Mouse (Mus musculus): ENCODE measurements around the gene Hspa1b. TPM values are rescaled to one million over a fixed set of nuclear protein-coding genes. Genes with fewer than 3 reads are reported as not detected.
"Not testable (repeated sequence)": the region's sequence is repeated elsewhere in the genome, so short reads cannot be mapped to it uniquely, and the experiment has no call there.

Hspa1b gene
- polyA plus RNA-seq, 1 experiment from 2014 or later, result not detected

DNA sequence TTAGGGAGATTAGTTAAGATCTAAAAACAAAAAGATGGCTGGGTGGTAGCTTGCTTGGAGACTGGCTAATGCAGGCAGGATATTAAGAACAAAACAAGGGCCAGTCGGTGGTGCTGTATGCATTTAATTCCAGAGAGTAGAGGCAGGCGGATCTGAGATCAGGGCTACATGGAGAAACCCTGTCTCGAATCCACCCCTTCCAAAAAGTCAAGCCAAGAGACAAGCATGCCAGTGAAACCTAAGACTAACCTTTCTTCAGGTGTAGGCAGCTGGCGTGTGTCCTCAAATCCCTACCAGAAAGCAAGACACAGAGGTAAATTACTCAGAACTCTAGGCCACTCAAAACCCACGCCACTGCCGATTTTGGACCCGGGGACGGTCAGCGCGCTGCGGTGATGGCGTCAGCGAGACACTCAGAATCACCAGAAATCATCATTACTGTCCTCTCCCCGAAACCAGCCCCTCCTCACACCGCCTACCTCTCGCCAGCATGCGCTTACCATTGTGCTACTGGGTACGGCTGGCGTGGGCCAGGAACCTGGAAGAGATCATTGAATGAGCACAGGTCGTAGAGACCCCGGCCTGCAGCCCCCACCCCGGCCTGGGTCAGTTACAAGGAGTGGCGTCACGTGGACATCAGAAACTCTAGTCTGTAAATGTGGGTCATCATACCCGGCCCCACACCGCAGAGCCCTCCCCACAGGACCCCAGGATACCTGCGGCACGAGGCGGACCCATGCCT lies 7.2 kb downstream of the Hspa1b start:
- peak overlapping the region; percentile 97 for H3K9ac ChIP-seq (replicated peaks)
- H3K9me3 ChIP-seq, result no peaks in the 10 kb centered on the region
- peak overlapping the region; percentile 80 for H3K4me3 ChIP-seq
- H3K27me3 ChIP-seq, result peaks cover 19% of the 10 kb centered on the region
- under 1% methylated on average over 29 of the region's 29 CpGs for WGBS
- peaks cover 18% of the 10 kb centered on the region for H3K36me3 ChIP-seq
- ATAC-seq (ENCODE audit: low FRiP score, low read depth), result no peak; the same call in none of the 2 replicates
- peak overlapping the region; percentile 70 for H3K4me2 ChIP-seq (replicated peaks)
- H3K4me1 ChIP-seq, result peaks cover 10% of the 10 kb centered on the region
- peak overlapping the region; percentile 88 for H3K27ac ChIP-seq (replicated peaks)

DNA sequence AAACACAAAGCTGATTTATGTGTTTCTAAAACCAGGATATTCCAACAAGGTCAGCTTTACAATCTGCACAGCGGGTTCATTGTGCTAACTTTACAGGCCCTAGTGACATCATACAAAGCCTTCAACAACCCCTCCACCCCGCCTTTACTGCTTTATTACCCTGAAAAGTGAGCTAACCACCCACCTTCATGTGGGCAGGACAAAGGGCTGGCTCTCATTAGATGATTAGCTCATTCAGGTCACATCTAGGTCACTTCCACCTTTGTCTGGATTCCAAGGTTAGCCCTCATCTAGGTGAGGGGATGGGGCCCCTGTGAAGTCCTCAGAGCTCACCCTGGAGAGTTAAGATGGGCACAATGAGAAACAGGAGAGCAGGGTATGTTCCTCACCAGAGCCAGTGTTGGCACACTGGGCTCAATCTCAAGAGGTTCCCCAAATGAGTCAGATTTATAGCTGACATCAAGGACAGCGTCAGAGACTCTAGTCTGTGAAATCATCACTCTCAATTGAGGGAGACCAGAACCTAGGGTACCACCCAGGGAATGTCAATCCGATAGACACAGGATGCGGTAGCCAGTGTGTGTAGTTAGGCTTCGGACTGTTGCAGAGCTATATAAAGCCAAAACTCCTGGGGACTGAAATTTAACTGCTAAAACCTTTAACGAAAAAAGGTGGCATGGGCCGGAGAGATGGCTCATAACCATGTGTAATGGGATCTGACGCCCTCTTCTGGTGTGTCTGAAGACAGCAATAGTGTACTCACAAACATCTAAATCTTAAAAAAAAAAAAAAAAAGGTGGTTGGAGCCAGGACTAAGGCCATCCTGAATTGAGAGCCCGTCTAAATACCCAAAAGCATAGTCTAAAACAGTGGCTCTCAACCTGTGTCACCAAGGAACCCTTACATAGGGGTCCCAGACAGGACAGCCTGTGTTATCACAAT lies 8.3 kb downstream of the Hspa1b start:
- peak overlapping the region; percentile 88 for H3K27ac ChIP-seq (replicated peaks)
- WGBS, result 32% methylated on average over 10 of the region's 10 CpGs
- peak overlapping the region; percentile 70 for H3K4me2 ChIP-seq (replicated peaks)
- peak overlapping the region; percentile 80 for H3K4me3 ChIP-seq
- ATAC-seq (ENCODE audit: low FRiP score, low read depth), result no peak
- peaks cover 15% of the 10 kb centered on the region for H3K27me3 ChIP-seq
- H3K36me3 ChIP-seq, result peaks cover 18% of the 10 kb centered on the region
- H3K9ac ChIP-seq (replicated peaks), result peak overlapping the region; percentile 97
- no peaks in the 10 kb centered on the region for H3K9me3 ChIP-seq
- peaks cover 10% of the 10 kb centered on the region for H3K4me1 ChIP-seq

DNA sequence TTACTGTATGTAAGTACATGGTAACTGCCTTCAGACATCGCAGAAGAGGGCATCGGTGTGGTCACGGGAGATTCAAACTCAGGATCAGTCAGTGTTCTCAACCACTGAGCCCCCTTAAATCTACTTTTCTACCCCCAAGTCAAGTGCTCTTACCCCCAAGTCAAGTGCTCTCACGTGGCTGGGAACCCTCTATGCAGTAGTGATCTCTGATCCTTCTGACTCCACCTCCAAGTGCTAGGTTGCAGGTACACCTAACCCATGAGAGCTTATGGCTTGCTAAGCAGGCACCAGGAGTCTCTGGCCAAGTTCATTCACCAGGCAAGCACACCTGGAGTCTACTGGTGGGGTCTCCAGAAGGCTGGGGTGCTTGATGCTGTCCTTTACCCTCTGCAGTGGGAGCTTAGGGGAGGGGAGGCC lies 9.5 kb downstream of the Hspa1b start:
- 20% methylated on average over 4 of the region's 4 CpGs for WGBS
- peak overlapping the region; percentile 60; the same call in 1 of the 2 replicates for H3K27ac ChIP-seq (replicated peaks)
- H3K4me1 ChIP-seq, result peaks cover 10% of the 10 kb centered on the region
- H3K36me3 ChIP-seq, result peaks cover 18% of the 10 kb centered on the region
- H3K9ac ChIP-seq (replicated peaks), result no peak overlapping the region
- 0 out of 2 replicates have a peak overlapping the region, but pooled peaks have one; percentile 5 for H3K4me2 ChIP-seq (replicated peaks)
- H3K9me3 ChIP-seq, result no peaks in the 10 kb centered on the region
- no peak for ATAC-seq (ENCODE audit: low FRiP score, low read depth)
- H3K4me3 ChIP-seq, result no peak overlapping the region
- peaks cover 3% of the 10 kb centered on the region; the same call in 1 of the 2 replicates for H3K27me3 ChIP-seq

DNA sequence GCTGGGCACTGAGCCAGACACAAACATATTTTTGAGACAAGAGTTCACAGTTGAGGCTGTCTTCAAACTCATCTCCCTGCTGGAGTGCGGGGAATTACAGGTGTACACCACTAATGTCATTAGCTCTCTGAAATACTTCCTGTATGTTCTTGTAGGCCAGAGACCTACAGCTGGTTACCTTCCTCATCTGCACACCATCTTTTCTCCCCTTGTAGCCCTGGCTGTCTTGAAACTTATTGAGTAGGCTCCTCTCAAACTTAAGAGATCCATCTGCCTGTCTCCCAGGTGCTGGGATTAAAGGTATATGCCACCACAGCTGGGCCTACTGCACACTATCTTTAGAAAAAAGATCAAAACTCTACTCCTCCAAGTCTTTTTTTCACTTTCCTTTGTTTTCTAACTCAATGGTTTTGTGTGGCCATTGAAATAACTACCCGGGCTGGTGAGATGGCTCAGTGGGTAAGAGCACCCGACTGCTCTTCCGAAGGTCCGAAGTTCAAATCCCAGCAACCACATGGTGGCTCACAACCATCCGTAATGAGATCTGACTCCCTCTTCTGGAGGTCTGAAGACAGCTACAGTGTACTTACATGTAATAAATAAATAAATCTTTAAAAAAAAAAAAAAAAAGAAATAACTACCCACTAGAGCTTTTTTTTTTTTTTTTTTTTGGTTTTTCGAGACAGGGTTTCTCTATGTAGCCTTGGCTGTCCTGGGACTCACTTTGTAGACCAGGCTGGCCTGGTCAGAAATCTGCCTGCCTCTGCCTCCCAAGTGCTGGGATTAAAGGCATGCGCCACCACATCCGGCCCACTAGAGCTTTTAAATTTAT lies 10.1 kb downstream of the Hspa1b start:
- H3K36me3 ChIP-seq, result peaks cover 18% of the 10 kb centered on the region
- H3K27ac ChIP-seq (replicated peaks); H3K4me2 ChIP-seq (replicated peaks); H3K27me3 ChIP-seq; H3K9ac ChIP-seq (replicated peaks); H3K4me1 ChIP-seq; H3K4me3 ChIP-seq; ATAC-seq (ENCODE audit: low FRiP score, low read depth); H3K9me3 ChIP-seq: not testable (repeated sequence)
- WGBS, result 62% methylated on average over 9 of the region's 9 CpGs

DNA sequence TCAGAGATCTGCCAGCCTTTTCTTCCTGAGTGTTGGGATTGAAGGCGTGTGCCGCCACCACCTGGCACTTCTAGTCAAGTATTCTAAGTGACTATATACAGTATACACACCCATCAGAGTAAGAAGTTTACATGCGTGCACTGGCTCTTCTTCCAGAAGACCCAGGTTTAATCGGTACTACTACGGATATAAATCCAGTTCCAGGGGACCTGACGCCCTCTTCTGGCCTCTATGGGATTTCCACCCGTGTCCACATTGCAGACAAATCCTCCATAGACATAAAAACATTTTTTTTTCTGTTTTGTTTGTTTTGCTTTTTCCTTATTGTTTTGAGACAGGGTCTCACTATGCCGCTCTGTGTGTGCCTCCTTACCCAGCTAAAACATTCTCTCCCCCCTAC lies 11.4 kb downstream of the Hspa1b start:
- H3K27me3 ChIP-seq, result no peaks in the 10 kb centered on the region
- no peak overlapping the region for H3K27ac ChIP-seq (replicated peaks)
- ATAC-seq (ENCODE audit: low FRiP score, low read depth), result no peak
- H3K4me2 ChIP-seq (replicated peaks), result no peak overlapping the region
- no peak overlapping the region for H3K9ac ChIP-seq (replicated peaks)
- H3K36me3 ChIP-seq, result peaks cover 18% of the 10 kb centered on the region
- no peaks in the 10 kb centered on the region for H3K9me3 ChIP-seq
- WGBS, result 33% methylated on average over 8 of the region's 8 CpGs
- H3K4me1 ChIP-seq, result peaks cover 10% of the 10 kb centered on the region
- no peak overlapping the region for H3K4me3 ChIP-seq

DNA sequence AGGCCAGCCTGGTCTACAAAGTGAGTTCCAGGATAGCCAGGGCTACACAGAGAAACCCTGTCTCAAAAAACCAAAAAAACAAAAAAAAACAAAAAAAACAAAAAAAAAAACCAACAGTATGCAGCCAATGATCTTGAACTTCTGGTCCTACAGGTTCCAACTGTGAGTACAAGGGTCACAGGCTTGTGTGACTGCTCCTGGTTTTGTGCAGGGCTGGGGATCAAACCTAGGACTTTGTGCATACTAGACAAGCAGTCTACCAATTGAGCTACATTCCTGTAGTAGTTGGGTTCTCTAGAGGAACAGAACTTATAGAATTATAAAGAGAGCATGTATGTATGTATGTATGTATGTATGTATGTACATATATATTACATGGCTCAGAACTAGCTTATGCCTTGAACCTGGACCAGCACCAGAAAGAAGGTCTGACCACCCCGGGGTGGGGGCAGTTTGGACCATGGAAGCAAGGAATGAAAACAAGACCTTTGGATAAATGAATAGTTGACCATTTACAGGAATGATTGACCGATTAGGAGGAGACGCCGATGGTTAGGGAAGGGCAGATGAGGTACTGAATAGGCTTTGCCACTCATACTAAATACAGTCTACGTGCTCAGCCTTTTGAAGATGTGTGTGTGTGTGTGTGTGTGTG lies 12.4 kb downstream of the Hspa1b start:
- Histone ChIP-seq H3K4me3 (no peak overlapping the region), H3K27me3 (no peaks in the 10 kb centered on the region), H3K36me3 (peaks cover 18% of the 10 kb centered on the region), H3K4me1 (peaks cover 13% of the 10 kb centered on the region), H3K9ac (replicated peaks) (no peak overlapping the region), H3K27ac (replicated peaks) (no peak overlapping the region), H3K9me3 (no peaks in the 10 kb centered on the region), H3K4me2 (replicated peaks) (no peak overlapping the region)
- WGBS, result 89% methylated on average over 5 of the region's 5 CpGs
- ATAC-seq (ENCODE audit: low FRiP score, low read depth), result no peak

DNA sequence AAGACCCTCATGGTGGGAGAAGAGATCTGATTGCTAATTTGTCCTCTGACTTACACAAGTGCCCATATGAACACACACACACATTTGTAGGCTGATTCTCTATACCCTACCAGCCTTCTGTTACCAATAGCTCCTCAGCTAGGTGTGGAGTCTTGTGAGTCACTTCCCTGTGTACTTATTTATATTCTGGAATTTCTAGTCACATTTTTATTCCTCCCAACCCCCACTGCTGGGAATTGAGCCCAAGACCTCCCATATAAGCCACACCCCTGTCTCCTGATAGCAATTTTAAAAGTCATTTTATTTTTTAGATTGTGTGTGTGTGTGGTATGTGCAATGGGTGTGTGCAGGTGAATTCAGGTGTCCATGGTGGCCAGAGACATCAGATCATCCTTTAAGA lies 14.7 kb downstream of the Hspa1b start:
- H3K27me3 ChIP-seq, result no peaks in the 10 kb centered on the region
- no peak overlapping the region for H3K4me3 ChIP-seq
- no peak overlapping the region for H3K4me2 ChIP-seq (replicated peaks)
- peaks cover 1% of the 10 kb centered on the region for H3K36me3 ChIP-seq
- no peak for ATAC-seq (ENCODE audit: low FRiP score, low read depth)
- H3K27ac ChIP-seq (replicated peaks), result no peak overlapping the region
- no peak overlapping the region for H3K9ac ChIP-seq (replicated peaks)
- H3K9me3 ChIP-seq, result no peaks in the 10 kb centered on the region
- peaks cover 5% of the 10 kb centered on the region for H3K4me1 ChIP-seq

DNA sequence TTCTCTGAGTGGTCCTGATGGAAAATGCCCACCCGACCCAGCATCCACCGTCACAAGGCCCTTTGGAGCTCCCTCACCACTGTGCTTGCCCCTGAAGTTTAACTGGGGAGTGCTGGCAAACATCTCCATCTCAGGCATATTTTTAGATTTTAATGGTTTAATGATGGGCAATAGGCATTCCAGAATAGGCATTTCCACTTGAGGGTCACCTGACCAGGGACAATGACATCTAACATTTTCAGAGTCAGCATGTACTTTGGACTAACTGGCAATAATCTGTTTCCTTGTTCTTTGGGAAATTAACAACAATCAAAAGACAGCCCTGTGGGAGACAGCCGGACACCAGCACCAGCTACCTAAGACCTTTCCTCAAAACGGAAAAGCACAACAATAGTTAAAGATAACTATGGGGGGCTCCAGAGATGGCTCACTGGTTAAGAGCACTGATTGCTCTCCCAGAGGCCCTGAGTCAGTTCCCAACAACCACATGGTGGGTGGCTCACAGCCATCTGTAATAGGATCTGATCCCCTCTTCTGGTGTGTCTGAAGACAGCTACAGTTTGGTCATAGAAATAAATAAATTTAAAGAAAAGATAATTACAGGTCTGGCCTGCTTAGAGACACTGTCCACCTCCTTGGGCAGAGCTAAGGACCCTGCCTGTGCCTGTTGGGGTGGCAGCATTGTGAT lies 15.8 kb downstream of the Hspa1b start:
- Histone ChIP-seq H3K4me2 (replicated peaks) (no peak overlapping the region), H3K4me3 (no peak overlapping the region), H3K27me3 (no peaks in the 10 kb centered on the region), H3K36me3 (no peaks in the 10 kb centered on the region), H3K27ac (replicated peaks) (no peak overlapping the region), H3K9ac (replicated peaks) (no peak overlapping the region), H3K4me1 (peaks cover 5% of the 10 kb centered on the region), H3K9me3 (no peaks in the 10 kb centered on the region)
- no peak for ATAC-seq (ENCODE audit: low FRiP score, low read depth)
- 89% methylated on average over 4 of the region's 4 CpGs for WGBS

DNA sequence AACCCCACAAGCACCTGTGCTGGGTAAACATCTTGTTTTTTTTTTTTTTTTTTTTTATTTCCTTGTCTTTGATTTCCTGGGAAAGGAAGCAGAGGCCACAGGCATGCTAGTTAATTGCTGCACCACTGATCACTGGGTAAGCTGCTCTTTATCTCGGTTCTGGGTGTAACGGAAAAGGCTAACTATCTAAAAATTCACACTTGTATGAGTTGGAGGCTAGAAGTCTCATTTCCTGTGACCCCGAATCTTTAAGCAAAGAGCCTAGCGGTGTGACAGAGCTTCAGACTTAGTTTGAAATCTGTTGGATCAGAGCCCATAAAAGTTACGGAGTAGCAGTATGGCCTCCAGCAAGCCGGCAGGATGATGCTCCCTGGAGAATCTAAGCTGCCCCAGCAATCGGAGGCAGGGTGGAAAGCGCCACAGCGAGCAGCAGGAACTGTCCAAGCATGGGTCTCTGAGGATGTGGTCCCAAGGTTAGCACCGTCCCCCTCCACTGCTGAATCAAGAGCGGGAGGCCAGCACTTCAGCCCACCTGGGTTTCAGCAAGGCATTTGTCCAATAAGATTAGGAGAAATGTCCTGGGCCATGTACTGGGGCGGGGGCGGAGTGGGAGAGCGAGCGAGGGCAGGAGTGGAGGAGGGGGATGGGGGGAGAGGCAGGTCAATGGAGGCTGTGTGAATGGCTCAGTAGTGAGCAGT lies 17.5 kb downstream of the Hspa1b start:
- Histone ChIP-seq H3K9ac (replicated peaks) (peak overlapping the region; percentile 37), H3K27ac (replicated peaks) (0 out of 2 replicates have a peak overlapping the region, but pooled peaks have one; percentile 35), H3K4me1 (peaks cover 5% of the 10 kb centered on the region), H3K4me3 (peak overlapping the region; percentile 27), H3K36me3 (no peaks in the 10 kb centered on the region), H3K9me3 (no peaks in the 10 kb centered on the region), H3K4me2 (replicated peaks) (peak overlapping the region; percentile 46), H3K27me3 (no peaks in the 10 kb centered on the region)
- 7% methylated on average over 15 of the region's 15 CpGs for WGBS
- ATAC-seq (ENCODE audit: low FRiP score, low read depth), result no peak

DNA sequence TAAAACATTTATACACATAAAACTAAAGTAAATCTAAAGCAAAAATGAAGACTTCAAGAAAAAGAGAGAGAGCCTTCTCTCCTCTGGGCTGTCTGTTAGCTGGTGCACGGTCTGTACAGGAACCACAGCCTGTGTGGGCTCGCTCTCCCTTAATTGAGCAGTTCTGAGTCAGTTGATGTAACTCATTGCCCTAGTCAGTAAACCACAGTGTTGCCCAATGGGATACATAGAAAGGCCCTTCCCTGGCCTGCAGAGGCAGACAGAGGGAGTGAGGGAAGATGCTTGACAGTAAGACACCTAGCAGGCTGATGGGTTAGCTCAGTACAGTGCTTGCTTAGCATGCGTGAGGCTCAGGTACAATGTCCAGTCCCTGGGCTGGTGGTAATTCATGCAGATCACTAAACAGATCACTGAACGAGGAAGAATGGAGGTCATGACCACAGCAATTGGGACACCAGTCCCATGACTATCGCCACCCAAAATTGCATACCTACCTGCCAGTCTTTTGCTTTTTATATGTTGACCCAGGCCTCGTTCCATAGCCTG lies 21.0 kb downstream of the Hspa1b start:
- Histone ChIP-seq H3K9ac (replicated peaks) (no peak overlapping the region), H3K36me3 (peaks cover 8% of the 10 kb centered on the region; the same call in 1 of the 2 replicates), H3K27ac (replicated peaks) (no peak overlapping the region), H3K4me3 (no peak overlapping the region), H3K9me3 (no peaks in the 10 kb centered on the region), H3K4me2 (replicated peaks) (no peak overlapping the region), H3K4me1 (peaks cover 5% of the 10 kb centered on the region), H3K27me3 (no peaks in the 10 kb centered on the region)
- no peak for ATAC-seq (ENCODE audit: low FRiP score, low read depth)
- WGBS, result 87% methylated on average over 6 of the region's 6 CpGs
